ENCODE assay signal across 13 mouse cellular contexts in the genomic region with DNA sequence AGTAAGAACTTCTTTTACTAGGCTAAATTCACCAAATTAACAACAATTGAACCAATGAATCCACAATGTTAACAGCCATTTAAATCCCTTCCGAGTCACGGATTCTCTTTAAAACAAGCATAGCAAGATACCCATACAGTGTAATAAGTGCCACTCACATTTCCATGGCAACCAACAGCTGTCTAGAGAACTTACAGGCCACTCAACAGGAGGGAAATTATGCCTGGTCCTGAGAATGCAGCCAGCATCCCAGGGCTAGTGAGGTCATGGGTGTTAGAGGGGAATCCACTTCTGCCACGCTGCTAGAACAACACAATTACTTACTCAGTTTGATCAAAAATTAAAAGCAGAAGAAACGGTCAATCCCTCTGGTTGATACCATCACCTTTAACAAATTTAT.
A peak's percentile ranks its signal among the peaks of the same experiment; 100 is the strongest.
DNase-seq lines count a peak whose midpoint lies in the region; ATAC-seq lines count a peak whose summit lies in the region.
"Had no signal": no experiment of that assay in that cellular context is flagged by ENCODE, and none has a peak within 500 bp of the region (broad histone marks: within the 10 kb centered on the region; RNA-seq: fewer than 3 reads in every experiment).

No protein-coding gene starts in this region.

- no peaks in the 10 kb centered on the region for H3K36me3 ChIP-seq in forebrain, embryonic 12.5 days (replicated peaks)
- no peaks in the 10 kb centered on the region for H3K36me3 ChIP-seq in hindbrain, embryonic 15.5 days
- H3K36me3 ChIP-seq in midbrain, embryonic 16.5 days (ENCODE audit: control insufficient read depth, insufficient read depth, low read length), result no peaks in the 10 kb centered on the region
- H3K36me3 ChIP-seq: limb, embryonic 15.5 days had no signal

- H3K9ac ChIP-seq in forebrain, embryonic 12.5 days, result no peak overlapping the region
- no peak overlapping the region for H3K9ac ChIP-seq in hindbrain, embryonic 15.5 days
- H3K9ac ChIP-seq in midbrain, embryonic 16.5 days (ENCODE audit: low read depth, low read length), result no peak overlapping the region
- H3K9ac ChIP-seq: limb, embryonic 15.5 days had no signal

- no peaks in the 10 kb centered on the region for H3K9me3 ChIP-seq in forebrain, embryonic 12.5 days
- H3K9me3 ChIP-seq in hindbrain, embryonic 15.5 days, result no peaks in the 10 kb centered on the region
- H3K9me3 ChIP-seq in midbrain, embryonic 16.5 days (replicated peaks; ENCODE audit: control insufficient read depth, low read length, poor library complexity, severe bottlenecking), result no peaks in the 10 kb centered on the region
- H3K9me3 ChIP-seq: limb, embryonic 15.5 days had no signal

- DNase-seq in embryo, embryonic 10 days (ENCODE audit: low spot score), result peak; percentile 84
- DNase-seq in gastrocnemius, postnatal 25 days, result no peak
- DNase-seq in urinary bladder, postnatal 36 days (ENCODE audit: low spot score in 2 of 2), result no peak
- no peak for DNase-seq in B cell, adult 2 months
- DNase-seq: adrenal gland, adult 2 months; heart, adult 18-20 months; heart, postnatal 36 days; thymus, postnatal 25 days had no signal

- H3K4me1 ChIP-seq in forebrain, embryonic 12.5 days, result peaks cover 21% of the 10 kb centered on the region
- H3K4me1 ChIP-seq in hindbrain, embryonic 15.5 days (replicated peaks), result peaks cover 11% of the 10 kb centered on the region; the same call in 1 of the 2 replicates
- peaks cover 13% of the 10 kb centered on the region for H3K4me1 ChIP-seq in midbrain, embryonic 16.5 days (ENCODE audit: control insufficient read depth, insufficient read depth, low read length)
- H3K4me1 ChIP-seq: limb, embryonic 15.5 days had no signal

- no peak overlapping the region for H3K4me3 ChIP-seq in forebrain, embryonic 12.5 days (replicated peaks)
- no peak overlapping the region for H3K4me3 ChIP-seq in hindbrain, embryonic 15.5 days
- no peak overlapping the region for H3K4me3 ChIP-seq in midbrain, embryonic 16.5 days (ENCODE audit: low read depth, low read length)
- H3K4me3 ChIP-seq: limb, embryonic 15.5 days had no signal

- H3K27ac ChIP-seq in forebrain, embryonic 12.5 days, result no peak overlapping the region
- no peak overlapping the region for H3K27ac ChIP-seq in hindbrain, embryonic 15.5 days (replicated peaks)
- no peak overlapping the region for H3K27ac ChIP-seq in midbrain, embryonic 16.5 days (ENCODE audit: low read length)
- H3K27ac ChIP-seq: limb, embryonic 15.5 days had no signal

- ATAC-seq in forebrain, embryonic 12.5 days (ENCODE audit: low FRiP score), result peak; percentile 84
- ATAC-seq in hindbrain, embryonic 15.5 days (ENCODE audit: low FRiP score, low read depth), result peak; percentile 68; the same call in 1 of the 2 replicates
- ATAC-seq in midbrain, embryonic 16.5 days, result peak; percentile 85
- ATAC-seq in frontal cortex, adult (ENCODE audit: low TSS enrichment), result no peak

- H3K4me2 ChIP-seq in forebrain, embryonic 12.5 days, result no peak overlapping the region
- H3K4me2 ChIP-seq in hindbrain, embryonic 15.5 days, result no peak overlapping the region
- H3K4me2 ChIP-seq in midbrain, embryonic 16.5 days (ENCODE audit: low read length), result no peak overlapping the region
- H3K4me2 ChIP-seq: limb, embryonic 15.5 days had no signal

- H3K27me3 ChIP-seq in forebrain, embryonic 12.5 days, result no peaks in the 10 kb centered on the region
- no peaks in the 10 kb centered on the region for H3K27me3 ChIP-seq in hindbrain, embryonic 15.5 days
- no peaks in the 10 kb centered on the region for H3K27me3 ChIP-seq in midbrain, embryonic 16.5 days (ENCODE audit: control insufficient read depth, insufficient read depth, low read depth, low read length)
- H3K27me3 ChIP-seq: limb, embryonic 15.5 days had no signal

- 12% methylated on average over 4 of the region's 4 CpGs for WGBS in forebrain, embryonic 12.5 days
- WGBS in hindbrain, embryonic 15.5 days, result 8% methylated on average over 4 of the region's 4 CpGs
- WGBS in midbrain, embryonic 16.5 days, result 7% methylated on average over 4 of the region's 4 CpGs
